Mouse (Mus musculus) heart, postnatal 25 days (tissue): ENCODE data around the gene Magee1. TPM values are rescaled to one million over a fixed set of nuclear protein-coding genes. Genes with fewer than 3 reads are reported as not detected.
A peak's percentile ranks its signal among the peaks of the same experiment; 100 is the strongest.
"Not testable (repeated sequence)": the region's sequence is repeated elsewhere in the genome, so short reads cannot be mapped to it uniquely, and the experiment has no call there.

Source experiments
- DNase-seq: peaks from one replicate; pipeline ENCODE4 v3.0.0; 2022; ENCODE audit warnings: low spot score
- intact Hi-C: fragments of 180-260 bp; cut with DNase I; formaldehyde crosslinking; loops from one replicate; pipeline ENCODE4 v1.15.1; 2025
- total RNA-seq, 2 experiments: library from RNA; stranded (reverse); gene quantifications; 2 replicates each; pipeline ENCODE4 v1.2.3; 2021

Magee1 gene
- total RNA-seq = 1 to 10 TPM; 3.7 to 4.5 TPM

GRCm38 (mm10) chrX:105120275-105121226 is at the start of gene Magee1:
Gene Magee1, plus strand, starts transcription at chrX:105120378.
- peak; percentile 48 for DNase-seq
- intact Hi-C loops = no loop called here

GRCm38 (mm10) chrX:105079151-105079550 is 41.0 kb upstream of the Magee1 start:
- no peak for DNase-seq

GRCm38 (mm10) chrX:105079615-105080092 is 40.5 kb upstream of the Magee1 start, which contains the start of gene Pbdc1:
Gene Pbdc1, plus strand, starts transcription at chrX:105079756.
- peak; percentile 87 for DNase-seq
- intact Hi-C loops = no loop called here

More at GRCm38 (mm10) chrX:105079151-105079550, 41.0 kb upstream of the Magee1 start:
- intact Hi-C loops = no loop called here

- no peak for DNase-seq
- intact Hi-C loops = no loop called here
These were observed 40.1 kb upstream of the Magee1 start for GRCm38 (mm10) chrX:105080096-105080495.

GRCm38 (mm10) chrX:105083013-105083412 is 37.2 kb upstream of the Magee1 start:
- intact Hi-C loops, DNase-seq: not testable (repeated sequence)

- intact Hi-C loops = loop anchor here (10.0 kb wide), 1 partner anchor 49 kb away; no protein-coding TSS in a partner anchor
- no peak for DNase-seq
These were observed 16.0 kb upstream of the Magee1 start for GRCm38 (mm10) chrX:105104175-105104574.

- intact Hi-C loops = no loop called here
- DNase-seq = no peak
These were observed 5.2 kb upstream of the Magee1 start for GRCm38 (mm10) chrX:105114994-105115393.

- intact Hi-C loops = no loop called here
These were observed 1.2 kb downstream of the Magee1 start for GRCm38 (mm10) chrX:105121227-105121865.

GRCm38 (mm10) chrX:105124903-105125302 is 4.7 kb downstream of the Magee1 start:
- DNase-seq = no peak
- intact Hi-C loops = no loop called here

More at GRCm38 (mm10) chrX:105121227-105121865, 1.2 kb downstream of the Magee1 start:
- peak; percentile 24 for DNase-seq

- DNase-seq = no peak
These were observed 31.8 kb downstream of the Magee1 start for GRCm38 (mm10) chrX:105151872-105152461.

GRCm38 (mm10) chrX:105165007-105165406 is 44.8 kb downstream of the Magee1 start:
- DNase-seq, intact Hi-C loops: not testable (repeated sequence)

More at GRCm38 (mm10) chrX:105151872-105152461, 31.8 kb downstream of the Magee1 start:
- intact Hi-C loops = no loop called here

GRCm38 (mm10) chrX:105167217-105167616 is 47.0 kb downstream of the Magee1 start:
- intact Hi-C loops = no loop called here
- DNase-seq = no peak

Other genes with a start within 250 kb of the Magee1 start
- gene Pbdc1, start 40.6 kb upstream of the Magee1 start, total RNA-seq = 1 to 10 TPM; 6.0 to 8.2 TPM